Mouse (Mus musculus) forebrain, embryonic 11.5 days (tissue): ENCODE results near the gene Gpr84. TPM values are rescaled to one million over a fixed set of nuclear protein-coding genes. Genes with fewer than 3 reads are reported as not detected.
A peak's percentile ranks its signal among the peaks of the same experiment; 100 is the strongest.

Experiments
- ATAC-seq: fragments of 200-750 bp; cut with Nextera tagmentation; replicated peaks from 2 replicates; pipeline ENCODE4 v1.8.0; 2017; ENCODE audit warnings: moderate TSS enrichment; ENCODE audit not compliant: low FRiP score
- DNase-seq: peaks from one replicate; pipeline ENCODE4 v3.0.0-alpha.2; 2017; ENCODE audit warnings: low spot score
- H3K27ac ChIP-seq: fragments of 300-500 bp; sonication (generic); 2 replicates; pipeline ENCODE4 v1.5.1; 2014; ENCODE audit warnings: low read depth, low read length
- H3K27me3 ChIP-seq: fragments of 300-500 bp; sonication (generic); 2 replicates; pipeline ENCODE4 v1.6.1; 2014; ENCODE audit warnings: mild to moderate bottlenecking, low read length, mixed read lengths; ENCODE audit not compliant: control insufficient read depth, insufficient read depth
- H3K36me3 ChIP-seq: fragments of 300-500 bp; sonication (generic); 2 replicates; pipeline ENCODE4 v1.6.1; 2014; ENCODE audit warnings: mild to moderate bottlenecking, low read length, moderate library complexity, mixed read lengths; ENCODE audit not compliant: control insufficient read depth, insufficient read depth
- H3K4me1 ChIP-seq: fragments of 300-500 bp; sonication (generic); replicated peaks from 2 replicates; pipeline ENCODE4 v1.6.1; 2014; ENCODE audit warnings: low read length, mixed read lengths; ENCODE audit not compliant: control insufficient read depth, insufficient read depth
- H3K4me2 ChIP-seq: fragments of 300-500 bp; sonication (generic); 2 replicates; pipeline ENCODE4 v1.6.1; 2014; ENCODE audit warnings: low read depth, mild to moderate bottlenecking, low read length, moderate library complexity, mixed read lengths; ENCODE audit not compliant: severe bottlenecking
- H3K4me3 ChIP-seq: fragments of 300-500 bp; sonication (generic); 2 replicates; pipeline ENCODE4 v1.5.1; 2014; ENCODE audit warnings: low read depth, low read length
- H3K9ac ChIP-seq: fragments of 300-500 bp; sonication (generic); 2 replicates; pipeline ENCODE4 v1.6.1; 2014; ENCODE audit warnings: low read length
- H3K9me3 ChIP-seq: fragments of 300-500 bp; sonication (generic); 2 replicates; pipeline ENCODE4 v1.6.1; 2016; ENCODE audit warnings: low read length, mixed read lengths; ENCODE audit not compliant: control insufficient read depth
- WGBS: fragments of 180-500 bp; shearing (Covaris S2); extraction: QIAGEN DNeasy Blood & Tissue Kit; methylation state at CpG from one replicate; pipeline ENCODE4 v1.1.7; 2014; 5-methylcytosine and 5-hydroxymethylcytosine counted together
- polyA plus RNA-seq: library from polyadenylated mRNA; unstranded; fragments of >200 nt; fragmentation: Nextera tagmentation; extraction: Ambion mirVana; gene quantifications from 2 replicates; pipeline ENCODE4 v1.2.1, GENCODE M21; 2014

Gene Gpr84
- polyA plus RNA-seq = not detected in 2 replicates

- Histone ChIP-seq H3K36me3 (no peaks in the 10 kb centered on the region; the same call in 1 of the 2 replicates), H3K4me3 (no peak within 1 kb of the TSS), H3K9ac (no peak within 1 kb of the TSS), H3K4me2 (no peak within 1 kb of the TSS), H3K27ac (no peak within 1 kb of the TSS), H3K4me1 (peaks cover 20% of the 10 kb centered on the region), H3K27me3 (peaks cover 3% of the 10 kb centered on the region; the same call in 1 of the 2 replicates), H3K9me3 (no peaks in the 10 kb centered on the region)
- 72% methylated on average over 6 of the region's 6 CpGs for WGBS
- DNase-seq = no peak
- no peak for ATAC-seq
Observed at GRCm38 (mm10) chr15:103310365-103310910, at the start of gene Gpr84. Gene Gpr84, minus strand, starts transcription at chr15:103310612.

- WGBS = 89% methylated on average over 5 of the region's 5 CpGs
- no peak for DNase-seq
- no peak for ATAC-seq
- Histone ChIP-seq H3K36me3 (peaks cover 5% of the 10 kb centered on the region; the same call in 1 of the 2 replicates), H3K4me3 (no peak overlapping the region), H3K27me3 (no peaks in the 10 kb centered on the region), H3K27ac (no peak overlapping the region), H3K4me1 (peaks cover 2% of the 10 kb centered on the region; the same call in 1 of the 2 replicates), H3K9ac (no peak overlapping the region), H3K4me2 (no peak overlapping the region), H3K9me3 (no peaks in the 10 kb centered on the region)
Observed at GRCm38 (mm10) chr15:103359869-103360602, 49.6 kb upstream of the Gpr84 start.

GRCm38 (mm10) chr15:103359122-103359510 lies 48.7 kb upstream of the Gpr84 start:
- ATAC-seq = no peak

GRCm38 (mm10) chr15:103358278-103359121 lies 48.1 kb upstream of the Gpr84 start:
- no peaks in the 10 kb centered on the region for H3K9me3 ChIP-seq
- no peak overlapping the region for H3K4me3 ChIP-seq
- no peak for DNase-seq
- peak; percentile 58; the same call in 1 of the 2 replicates for ATAC-seq
- H3K4me1 ChIP-seq = no peaks in the 10 kb centered on the region
- H3K36me3 ChIP-seq = peaks cover 5% of the 10 kb centered on the region; the same call in 1 of the 2 replicates
- H3K27ac ChIP-seq = no peak overlapping the region
- no peak overlapping the region for H3K4me2 ChIP-seq
- WGBS = 35% methylated on average over 4 of the region's 4 CpGs
- H3K27me3 ChIP-seq = no peaks in the 10 kb centered on the region
- H3K9ac ChIP-seq = no peak overlapping the region

More at GRCm38 (mm10) chr15:103359122-103359510, 48.7 kb upstream of the Gpr84 start:
- Histone ChIP-seq H3K4me1 (no peaks in the 10 kb centered on the region), H3K4me2 (no peak overlapping the region), H3K36me3 (peaks cover 5% of the 10 kb centered on the region; the same call in 1 of the 2 replicates), H3K27ac (no peak overlapping the region), H3K9me3 (no peaks in the 10 kb centered on the region), H3K4me3 (no peak overlapping the region), H3K9ac (no peak overlapping the region), H3K27me3 (no peaks in the 10 kb centered on the region)
- DNase-seq = no peak
- WGBS = 70% methylated on average over 1 of the region's 1 CpGs

- H3K4me2 ChIP-seq = no peak overlapping the region
- no peak for ATAC-seq
Observed at GRCm38 (mm10) chr15:103357817-103358216, 47.4 kb upstream of the Gpr84 start.

GRCm38 (mm10) chr15:103356130-103356529 lies 45.7 kb upstream of the Gpr84 start:
- no peaks in the 10 kb centered on the region for H3K9me3 ChIP-seq

More at GRCm38 (mm10) chr15:103357817-103358216, 47.4 kb upstream of the Gpr84 start:
- H3K9me3 ChIP-seq = no peaks in the 10 kb centered on the region
- no peaks in the 10 kb centered on the region for H3K4me1 ChIP-seq
- WGBS = 85% methylated on average over 4 of the region's 4 CpGs
- no peak overlapping the region for H3K9ac ChIP-seq
- no peak for DNase-seq
- no peaks in the 10 kb centered on the region for H3K27me3 ChIP-seq
- no peak overlapping the region for H3K4me3 ChIP-seq
- no peak overlapping the region for H3K27ac ChIP-seq
- H3K36me3 ChIP-seq = peaks cover 5% of the 10 kb centered on the region; the same call in 1 of the 2 replicates

GRCm38 (mm10) chr15:103355420-103355819 lies 45.0 kb upstream of the Gpr84 start:
- no peak overlapping the region for H3K9ac ChIP-seq
- peaks cover 5% of the 10 kb centered on the region; the same call in 1 of the 2 replicates for H3K36me3 ChIP-seq
- WGBS = 89% methylated on average over 4 of the region's 4 CpGs
- no peaks in the 10 kb centered on the region for H3K4me1 ChIP-seq
- no peaks in the 10 kb centered on the region for H3K9me3 ChIP-seq
- DNase-seq (no peak), ATAC-seq (no peak)
- no peaks in the 10 kb centered on the region for H3K27me3 ChIP-seq
- no peak overlapping the region for H3K27ac ChIP-seq
- no peak overlapping the region for H3K4me2 ChIP-seq
- no peak overlapping the region for H3K4me3 ChIP-seq

More at GRCm38 (mm10) chr15:103356130-103356529, 45.7 kb upstream of the Gpr84 start:
- H3K27ac ChIP-seq = no peak overlapping the region
- H3K27me3 ChIP-seq = no peaks in the 10 kb centered on the region
- H3K4me2 ChIP-seq = no peak overlapping the region
- ATAC-seq (no peak), DNase-seq (no peak)
- H3K4me1 ChIP-seq = no peaks in the 10 kb centered on the region
- WGBS = 85% methylated on average over 4 of the region's 4 CpGs
- no peak overlapping the region for H3K9ac ChIP-seq
- peaks cover 5% of the 10 kb centered on the region; the same call in 1 of the 2 replicates for H3K36me3 ChIP-seq
- H3K4me3 ChIP-seq = no peak overlapping the region

- no peak for ATAC-seq
- Histone ChIP-seq H3K9me3 (no peaks in the 10 kb centered on the region), H3K36me3 (peaks cover 5% of the 10 kb centered on the region; the same call in 1 of the 2 replicates), H3K27me3 (no peaks in the 10 kb centered on the region), H3K4me1 (no peaks in the 10 kb centered on the region), H3K4me2 (no peak overlapping the region), H3K4me3 (no peak overlapping the region), H3K27ac (no peak overlapping the region), H3K9ac (no peak overlapping the region)
- no peak for DNase-seq
- 86% methylated on average over 2 of the region's 2 CpGs for WGBS
Observed at GRCm38 (mm10) chr15:103354690-103355089, 44.3 kb upstream of the Gpr84 start.
